Mouse (Mus musculus) limb, embryonic 12.5 days (tissue): Measurements from ENCODE around the gene Otud5. TPM values are rescaled to one million over a fixed set of nuclear protein-coding genes. Genes with fewer than 3 reads are reported as not detected.
A peak's percentile ranks its signal among the peaks of the same experiment; 100 is the strongest.

Experiments used
- ATAC-seq: fragments of 200-750 bp; cut with Nextera tagmentation; 2 replicates; pipeline ENCODE4 v1.8.0; 2017; ENCODE audit warnings: low read depth, moderate TSS enrichment; ENCODE audit not compliant: insufficient number of reproducible peaks, insufficient read depth, low FRiP score, low TSS enrichment
- H3K27ac ChIP-seq: fragments of 300-500 bp; sonication (generic); 2 replicates; pipeline ENCODE4 v1.5.1; 2016; ENCODE audit warnings: mild to moderate bottlenecking, moderate library complexity
- H3K27me3 ChIP-seq: fragments of 300-500 bp; sonication (generic); 2 replicates; pipeline ENCODE4 v1.6.1; 2016; ENCODE audit warnings: mild to moderate bottlenecking, moderate library complexity
- H3K36me3 ChIP-seq: fragments of 300-500 bp; sonication (generic); 2 replicates; pipeline ENCODE4 v1.6.1; 2016; ENCODE audit warnings: mild to moderate bottlenecking, moderate library complexity
- H3K4me1 ChIP-seq: fragments of 300-500 bp; sonication (generic); replicated peaks from 2 replicates; pipeline ENCODE4 v1.6.1; 2016
- H3K4me2 ChIP-seq: fragments of 300-500 bp; sonication (generic); 2 replicates; pipeline ENCODE4 v1.6.1; 2016; ENCODE audit warnings: mild to moderate bottlenecking, moderate library complexity
- H3K4me3 ChIP-seq: fragments of 300-500 bp; sonication (generic); replicated peaks from 2 replicates; pipeline ENCODE4 v1.5.1; 2016; ENCODE audit warnings: mild to moderate bottlenecking
- H3K9ac ChIP-seq: fragments of 300-500 bp; sonication (generic); replicated peaks from 2 replicates; pipeline ENCODE4 v1.6.1; 2016; ENCODE audit warnings: mild to moderate bottlenecking, moderate library complexity
- H3K9me3 ChIP-seq: fragments of 300-500 bp; sonication (generic); 2 replicates; pipeline ENCODE4 v1.6.1; 2016; ENCODE audit warnings: mild to moderate bottlenecking, moderate library complexity
- WGBS: fragments of 180-500 bp; shearing (Covaris S2); methylation state at CpG from one replicate; pipeline ENCODE4 v1.1.7; 2016; 5-methylcytosine and 5-hydroxymethylcytosine counted together
- microRNA counts: library from miRNA; unstranded; fragments of <30 nt; microRNA quantifications from one replicate; lab custom pipeline; 2017
- microRNA-seq: library from miRNA; unstranded; fragments of <30 nt; microRNA quantifications from one replicate; pipeline ENCODE4, GENCODE M21; 2017
- polyA plus RNA-seq: library from polyadenylated mRNA; unstranded; fragments of >200 nt; fragmentation: Nextera tagmentation; extraction: Ambion mirVana; gene quantifications from 2 replicates; pipeline ENCODE4 v1.2.1, GENCODE M21; 2016

Otud5 gene
- polyA plus RNA-seq, 1 experiment from 2014 or later, result 58.0 TPM

- no peaks in the 10 kb centered on the region for H3K9me3 ChIP-seq
- H3K27ac ChIP-seq, result no peak within 1 kb of the TSS
- 0 out of 2 replicates have a peak, but pooled peaks cover 3% of the 10 kb centered on the region for H3K4me1 ChIP-seq
- no peaks in the 10 kb centered on the region for H3K36me3 ChIP-seq
- H3K9ac ChIP-seq, result 0 out of 2 replicates have a peak within 1 kb of the TSS, but pooled peaks have one; percentile 12
- ATAC-seq, result no peak
- peak within 1 kb of the TSS; percentile 30 for H3K4me3 ChIP-seq
- H3K27me3 ChIP-seq, result peaks cover 64% of the 10 kb centered on the region
- WGBS, result 16% methylated on average over 28 of the region's 40 CpGs
- peak within 1 kb of the TSS; percentile 56 for H3K4me2 ChIP-seq
These were observed 78.6 kb downstream of the Otud5 start, which contains the start of gene Pcsk1n for GRCm38 (mm10) chrX:7919601-7920383. Pcsk1n (plus strand) TSS chrX:7919822.

DNA sequence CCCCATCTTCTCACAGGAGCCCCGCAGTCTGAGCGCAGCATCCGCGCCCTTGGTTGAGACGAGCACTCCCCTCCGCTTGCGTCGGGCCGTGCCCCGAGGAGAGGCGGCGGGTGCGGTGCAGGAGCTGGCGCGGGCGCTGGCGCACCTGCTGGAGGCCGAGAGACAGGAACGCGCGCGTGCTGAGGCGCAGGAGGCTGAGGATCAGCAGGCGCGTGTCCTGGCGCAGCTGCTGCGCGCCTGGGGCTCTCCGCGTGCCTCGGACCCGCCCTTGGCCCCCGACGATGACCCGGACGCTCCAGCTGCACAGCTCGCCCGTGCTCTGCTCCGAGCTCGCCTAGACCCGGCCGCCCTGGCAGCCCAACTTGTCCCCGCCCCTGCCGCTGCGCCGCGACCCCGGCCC is 80.9 kb downstream of the Otud5 start:
- Histone ChIP-seq H3K4me2 (peak overlapping the region; percentile 47), H3K9me3 (no peaks in the 10 kb centered on the region), H3K27ac (no peak overlapping the region), H3K4me3 (peak overlapping the region; percentile 27), H3K27me3 (peaks cover 82% of the 10 kb centered on the region), H3K4me1 (0 out of 2 replicates have a peak, but pooled peaks cover 3% of the 10 kb centered on the region), H3K36me3 (no peaks in the 10 kb centered on the region), H3K9ac (no peak overlapping the region)
- WGBS, result 11% methylated on average over 31 of the region's 48 CpGs
- no peak for ATAC-seq

MicroRNAs encoded within 50 kb of the gene (microRNA counts, 519-probe panel; counts per million panel counts)
- microRNA mmu-miR-1198 (lab: Ali Mortazavi, UCI), result 4,159 counts per million, percentile 28 among the panel's probes with 10 or more counts

Small RNA genes lying within 50 kb of the gene (microRNA-seq; reads per million reads assigned to microRNA genes)
- gene Mir1198, result 27.4 reads per million, percentile 36 among the genes with 10 or more reads in this experiment

Other genes with a start within 250 kb of the Otud5 start
- 31.2 and 32.8 TPM in 2 replicates for gene Ccdc22, start 235.8 kb upstream of the Otud5 start, polyA plus RNA-seq
- not detected in 2 replicates for gene Cacna1f, start 234.3 kb upstream of the Otud5 start, polyA plus RNA-seq
- gene Syp, start 202.9 kb upstream of the Otud5 start, polyA plus RNA-seq, result 0.83 and 1.1 TPM in 2 replicates
- 7.2 and 7.4 TPM in 2 replicates for gene Prickle3, start 184.1 kb upstream of the Otud5 start, polyA plus RNA-seq
- gene Plp2, start 170.0 kb upstream of the Otud5 start, polyA plus RNA-seq, result 68.9 and 76.6 TPM in 2 replicates
- 0.31 TPM in 1 of 2 replicates, not detected in the other for gene Magix, start 160.1 kb upstream of the Otud5 start, polyA plus RNA-seq
- gene Gpkow, start 144.2 kb upstream of the Otud5 start, polyA plus RNA-seq, result 42.9 and 43.2 TPM in 2 replicates
- 27.5 and 29.1 TPM in 2 replicates for gene Wdr45, start 127.0 kb upstream of the Otud5 start, polyA plus RNA-seq
- 0.96 TPM in 1 of 2 replicates, not detected in the other for gene Gm45208, start 119.1 kb upstream of the Otud5 start, polyA plus RNA-seq
- 66.5 and 70.9 TPM in 2 replicates for gene Praf2, start 112.9 kb upstream of the Otud5 start, polyA plus RNA-seq
- 22.5 and 24.8 TPM in 2 replicates for gene Ccdc120, start 90.5 kb upstream of the Otud5 start, polyA plus RNA-seq
- gene Tfe3, start 78.8 kb upstream of the Otud5 start, polyA plus RNA-seq, result 27.7 and 30.4 TPM in 2 replicates
- gene Gripap1, start 51.6 kb upstream of the Otud5 start, polyA plus RNA-seq, result 43.5 and 44.7 TPM in 2 replicates
- 0.80 and 0.90 TPM in 2 replicates for gene Kcnd1, start 19.1 kb upstream of the Otud5 start, polyA plus RNA-seq
- 6.2 and 6.8 TPM in 2 replicates for gene Pim2, start 36.9 kb downstream of the Otud5 start, polyA plus RNA-seq
- 26.8 and 30.8 TPM in 2 replicates for gene Slc35a2, start 42.7 kb downstream of the Otud5 start, polyA plus RNA-seq
- gene Pqbp1, start 57.9 kb downstream of the Otud5 start, polyA plus RNA-seq, result 147 and 149 TPM in 2 replicates
- gene Timm17b, start 58.0 kb downstream of the Otud5 start, polyA plus RNA-seq, result 153 and 159 TPM in 2 replicates
- gene Gm10491, start 66.5 kb downstream of the Otud5 start, polyA plus RNA-seq, result not detected in 2 replicates
- gene Gm10490, start 68.2 kb downstream of the Otud5 start, polyA plus RNA-seq, result not detected in 2 replicates
- 0.35 and 0.99 TPM in 2 replicates for gene Pcsk1n, start 78.5 kb downstream of the Otud5 start, polyA plus RNA-seq
- gene Eras, start 87.2 kb downstream of the Otud5 start, polyA plus RNA-seq, result not detected in 2 replicates
- 52.9 and 53.6 TPM in 2 replicates for gene Hdac6, start 106.5 kb downstream of the Otud5 start, polyA plus RNA-seq
- gene Gata1, start 136.7 kb downstream of the Otud5 start, polyA plus RNA-seq, result 2.0 and 2.3 TPM in 2 replicates
- not detected in 2 replicates for gene Glod5, start 177.1 kb downstream of the Otud5 start, polyA plus RNA-seq
- 87.7 and 90.6 TPM in 2 replicates for gene Suv39h1, start 233.4 kb downstream of the Otud5 start, polyA plus RNA-seq
- 0.10 and 0.31 TPM in 2 replicates for gene Was, start 249.1 kb downstream of the Otud5 start, polyA plus RNA-seq